Mouse (Mus musculus): Measurements from ENCODE around the gene Mprip. TPM values are rescaled to one million over a fixed set of nuclear protein-coding genes. Genes with fewer than 3 reads are reported as not detected.
"Not testable (repeated sequence)": the region's sequence is repeated elsewhere in the genome, so short reads cannot be mapped to it uniquely, and the experiment has no call there.

The Mprip gene
- total RNA-seq, 4 experiments from 2014 or later, result 121 to 152 (median 127) TPM

DNA sequence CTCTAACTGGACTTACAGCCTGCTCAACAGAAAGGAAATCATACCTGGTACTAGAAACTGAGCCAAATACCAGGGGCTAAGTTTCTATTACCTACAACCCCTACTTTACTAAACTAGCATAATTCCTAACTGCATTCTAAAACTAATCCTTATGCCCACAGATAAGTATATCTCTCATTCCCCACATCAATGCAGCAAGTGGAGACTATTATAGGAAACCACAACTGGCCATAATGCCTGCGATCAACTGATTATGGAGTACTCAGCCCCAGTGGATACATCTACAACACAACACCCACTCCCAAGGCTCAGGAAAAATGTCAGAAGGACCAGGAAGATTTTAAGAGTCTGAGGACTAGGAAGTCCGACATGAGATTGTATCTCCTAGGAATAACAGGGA lies 7.6 kb upstream of the Mprip start:
- no peak for DNase-seq (ENCODE audit: low spot score)

DNA sequence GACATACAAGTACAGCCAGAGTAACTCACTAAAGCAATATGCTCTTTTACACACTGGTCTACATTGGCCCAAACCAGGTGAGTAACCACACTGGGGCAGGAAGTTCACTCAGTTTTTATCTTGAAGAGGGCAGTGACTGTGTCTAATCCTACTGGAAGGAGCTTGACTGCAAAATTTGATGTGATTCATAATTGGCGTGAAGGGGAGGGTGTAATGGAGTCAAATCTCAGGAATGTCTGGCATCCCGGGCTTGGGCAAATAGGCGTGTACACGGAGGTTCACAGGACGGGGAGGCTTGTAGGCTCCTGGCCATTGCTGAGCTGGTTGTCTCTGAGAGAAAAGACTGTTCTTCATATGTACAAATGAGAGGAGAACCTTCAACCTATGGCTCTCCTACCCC lies 5.8 kb upstream of the Mprip start:
- DNase-seq (ENCODE audit: low spot score), result no peak

DNA sequence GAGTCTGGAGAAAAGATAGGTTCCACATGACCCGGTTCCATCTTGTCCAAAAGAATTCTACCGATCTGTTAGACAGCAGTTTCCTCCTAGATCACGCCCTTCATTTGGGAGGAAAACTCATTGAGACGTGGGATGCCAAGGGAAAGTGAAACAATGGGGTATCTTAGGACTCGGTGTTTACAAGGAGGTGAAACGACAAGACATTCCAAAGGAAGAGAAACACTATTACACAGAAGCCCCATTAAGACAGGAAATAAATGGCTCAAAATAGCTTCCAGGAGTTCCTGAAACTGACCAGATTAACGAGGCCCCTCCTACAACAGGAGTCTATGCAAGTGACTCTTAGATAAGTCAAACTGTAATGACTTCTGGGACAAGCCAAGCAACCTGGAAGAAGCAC lies 5.1 kb upstream of the Mprip start:
- peak; percentile 70 for DNase-seq (ENCODE audit: low spot score)

DNA sequence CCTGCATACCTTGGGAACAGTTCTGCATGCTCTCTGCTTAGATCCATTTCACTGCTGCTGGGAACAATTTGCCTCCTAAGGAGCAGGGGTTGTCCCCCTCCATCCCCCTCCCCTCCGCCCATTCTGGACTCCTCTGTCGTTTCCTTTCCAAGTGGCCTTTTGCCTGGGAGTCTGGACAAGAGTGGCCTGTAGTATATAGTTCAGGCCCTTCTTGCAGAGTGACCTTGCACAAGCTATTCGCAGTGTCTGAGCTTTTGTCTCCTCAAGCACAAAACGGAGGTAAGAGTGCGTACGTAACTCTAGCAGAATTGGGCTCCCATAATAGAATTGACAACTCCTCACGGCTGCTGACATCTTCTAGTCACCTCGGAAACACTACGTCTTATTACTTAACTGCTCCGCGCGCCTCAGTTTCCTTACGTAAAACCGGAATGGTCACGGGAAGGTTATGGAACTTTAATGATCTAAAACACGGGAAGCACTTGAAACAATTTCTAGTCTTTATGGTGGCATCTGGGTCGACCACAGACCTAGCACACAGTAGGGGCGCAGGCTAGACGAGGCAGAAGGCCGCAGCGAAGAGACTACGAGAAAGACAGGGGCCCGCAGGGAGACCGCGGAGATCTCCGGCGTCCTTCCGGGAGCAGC lies 620 bp downstream of the Mprip start:
- DNase-seq (ENCODE audit: low spot score), result no peak

DNA sequence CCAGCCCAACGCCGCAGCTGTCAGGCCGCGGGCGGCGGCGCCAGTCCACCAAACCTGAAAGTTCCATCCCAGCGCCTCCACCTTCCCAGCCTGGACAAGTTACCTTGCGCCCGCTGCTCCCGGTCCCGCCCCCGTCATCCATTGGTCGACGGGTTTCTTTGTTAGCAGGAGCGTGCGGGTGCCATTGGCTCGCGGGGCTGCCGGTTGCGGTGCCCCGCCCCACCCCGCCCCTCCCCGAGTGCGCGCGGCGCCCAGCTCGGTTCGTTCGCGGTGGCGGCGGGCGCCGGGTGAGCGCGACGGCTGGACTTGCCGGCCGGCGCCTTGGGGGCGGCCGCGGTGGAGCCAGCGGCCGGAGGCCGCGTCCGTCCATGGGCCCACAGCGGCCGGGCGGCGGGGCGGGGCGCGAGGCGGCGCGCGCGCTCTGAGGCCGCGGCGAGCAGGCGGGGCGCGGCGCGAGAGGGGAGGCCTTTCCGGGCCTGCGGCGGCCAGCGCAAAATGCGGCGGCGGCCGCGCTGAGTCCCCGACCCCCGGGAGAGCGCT lies 1.2 kb downstream of the Mprip start:
- DNase-seq (ENCODE audit: low spot score), result peak; percentile 95

DNA sequence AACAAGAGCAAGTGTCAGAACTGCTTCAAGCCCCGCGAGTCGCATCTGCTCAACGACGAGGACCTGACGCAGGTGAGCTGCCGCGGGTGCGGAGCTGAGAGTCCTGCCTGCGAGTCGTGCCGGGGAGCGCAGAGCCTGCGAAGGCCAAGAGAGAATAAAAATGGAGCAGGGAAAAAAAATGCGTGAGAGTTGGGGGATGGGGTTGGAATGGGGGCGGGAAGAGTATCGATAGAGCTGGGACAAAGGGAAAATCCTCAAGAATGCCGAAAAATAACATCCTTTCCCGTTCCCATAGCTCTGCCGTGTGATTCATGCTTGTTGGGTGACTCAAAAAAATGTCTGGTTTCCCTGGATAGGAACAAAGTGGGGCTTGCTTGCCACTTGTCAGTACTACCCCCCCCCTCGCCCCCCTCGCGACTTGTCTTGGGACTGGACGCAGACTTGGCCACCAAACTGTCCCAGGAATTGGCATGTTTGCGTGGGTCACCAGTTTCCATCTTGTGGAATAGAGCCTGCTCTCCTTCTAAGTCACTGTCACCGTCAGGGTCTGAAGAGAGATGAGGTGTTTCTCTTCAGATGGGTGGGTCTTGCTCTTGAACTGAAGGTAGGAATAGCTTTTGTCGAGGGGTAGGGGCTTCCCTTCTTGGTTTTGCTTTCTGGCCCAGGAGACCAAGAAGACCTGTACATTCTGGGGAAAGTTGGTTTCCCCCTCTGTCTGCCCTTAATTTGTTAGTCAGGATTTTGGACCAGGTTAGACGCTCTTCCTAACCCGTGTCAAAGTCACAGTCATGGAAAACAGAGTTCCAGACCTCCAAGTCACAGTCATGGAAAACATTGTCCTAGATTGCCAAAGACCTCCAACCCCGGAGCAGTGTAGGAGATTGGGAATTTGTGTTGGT lies 2.0 kb downstream of the Mprip start:
- no peak for DNase-seq (ENCODE audit: low spot score)

DNA sequence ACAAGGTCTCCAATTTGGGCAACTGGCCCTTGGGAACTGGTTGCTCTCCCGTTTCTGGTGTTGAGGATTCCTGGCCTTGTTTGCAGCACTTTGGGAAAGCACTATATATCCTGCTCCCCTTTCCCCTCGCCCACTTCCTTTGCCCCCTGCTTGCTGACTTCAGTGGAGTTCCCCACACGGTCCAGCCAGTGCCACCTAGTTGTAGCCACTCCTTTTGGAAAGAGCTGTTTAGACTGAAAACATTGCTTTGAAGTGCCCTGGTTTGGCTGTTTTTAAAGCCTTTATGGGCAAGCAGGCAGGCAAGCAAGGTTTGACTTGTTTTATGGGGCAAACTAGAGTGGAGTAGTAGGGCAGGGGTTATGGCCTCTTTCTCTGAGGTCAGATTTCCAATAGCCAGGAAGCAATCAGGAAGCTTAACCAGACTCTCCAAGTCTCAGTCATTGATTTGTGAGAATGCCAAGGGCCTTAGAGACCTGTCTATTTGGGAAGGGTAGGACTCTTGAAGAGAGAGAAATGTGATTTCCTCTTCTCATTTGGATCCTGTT lies 2.7 kb downstream of the Mprip start:
- DNase-seq (ENCODE audit: low spot score), result peak; percentile 35

DNA sequence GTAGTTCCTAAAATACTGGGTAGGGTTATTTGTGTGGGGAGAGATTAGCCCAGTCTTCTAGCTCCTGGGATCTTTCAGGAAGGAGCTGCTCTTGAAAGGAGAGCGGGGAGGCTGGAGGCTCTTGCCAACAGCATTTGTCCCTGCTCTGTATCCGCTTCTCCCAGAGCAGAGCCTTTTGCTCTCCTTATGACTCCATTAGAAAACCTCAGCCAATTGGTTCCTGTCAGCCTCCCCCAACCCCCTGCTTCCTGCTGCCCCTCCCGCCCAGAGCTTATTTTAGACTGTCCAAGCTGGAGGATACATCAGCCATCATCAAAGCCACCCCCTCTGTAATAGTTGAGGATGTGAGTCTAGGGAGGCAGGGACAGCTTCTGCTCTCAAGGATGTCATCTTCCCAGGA lies 3.7 kb downstream of the Mprip start:
- peak; percentile 87 for DNase-seq (ENCODE audit: low spot score)

DNA sequence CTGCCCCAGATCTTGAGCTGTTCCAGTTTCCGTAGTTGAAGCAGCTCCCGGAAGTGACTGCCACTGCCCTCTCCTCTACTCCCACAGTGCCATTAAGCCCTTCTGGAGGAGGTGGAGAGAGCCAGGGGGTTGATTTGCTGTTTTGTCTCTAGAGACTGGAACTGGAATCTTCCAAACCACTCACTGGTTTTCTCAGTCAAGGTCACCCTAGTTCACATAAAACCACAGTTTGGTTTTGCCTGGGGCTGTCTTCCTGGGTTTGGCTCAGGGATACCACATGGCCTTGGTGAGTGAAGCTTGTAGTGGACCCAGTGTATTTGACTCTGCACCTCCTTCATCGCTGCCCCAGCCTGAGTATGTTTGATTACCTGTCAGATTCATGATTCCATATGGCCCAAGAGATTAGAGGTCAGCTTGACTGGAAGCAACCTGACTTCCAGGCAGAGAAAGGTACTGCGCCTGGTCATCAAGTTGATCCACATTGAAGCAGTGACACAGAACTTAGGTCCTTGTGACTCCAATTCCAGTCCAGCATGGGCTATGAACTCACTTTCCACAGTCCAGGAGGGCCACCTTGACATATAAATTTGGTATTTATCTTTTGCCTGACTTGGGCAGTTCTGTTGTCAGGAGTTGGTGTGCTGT lies 10.1 kb downstream of the Mprip start:
- DNase-seq (ENCODE audit: low spot score), result no peak

DNA sequence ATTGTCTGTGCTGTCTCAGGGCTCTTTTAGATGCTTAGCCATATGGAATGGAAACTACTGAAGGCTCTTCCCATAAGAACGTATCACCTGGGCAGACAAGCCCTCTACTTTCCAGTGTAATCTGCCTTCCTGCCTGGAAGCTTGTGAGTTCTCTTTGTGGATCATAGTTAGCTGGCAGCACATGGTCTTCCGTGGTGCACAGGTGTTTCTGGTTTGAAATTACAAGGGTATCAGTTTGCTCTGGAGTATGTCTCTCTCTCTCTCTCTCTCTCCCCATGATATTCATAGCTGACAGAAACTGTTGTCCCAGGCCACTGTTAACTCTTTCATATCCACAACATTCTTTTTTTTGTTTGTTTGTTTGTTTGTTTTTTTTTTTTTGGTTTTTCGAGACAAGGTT lies 12.9 kb downstream of the Mprip start:
- no peak for DNase-seq (ENCODE audit: low spot score)

DNA sequence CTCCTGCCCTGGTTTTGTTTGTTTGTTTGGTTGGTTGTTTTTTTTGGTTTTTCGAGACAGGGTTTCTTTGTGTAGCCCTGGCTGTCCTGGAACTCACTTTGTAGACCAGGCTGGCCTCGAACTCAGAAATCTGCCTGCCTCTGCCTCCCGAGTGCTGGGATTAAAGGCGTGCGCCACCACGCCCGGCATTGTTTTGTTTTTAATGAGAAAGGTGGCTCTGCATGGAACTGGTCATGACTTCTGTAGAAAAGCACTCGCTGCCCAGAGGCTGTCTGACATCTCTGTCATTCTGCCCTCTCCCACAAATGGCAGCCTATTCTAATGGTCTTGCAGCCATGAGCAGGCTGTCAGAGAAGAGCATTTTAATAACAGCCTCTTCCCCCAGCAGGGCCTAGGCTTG lies 13.6 kb downstream of the Mprip start:
- not testable (repeated sequence) for DNase-seq (ENCODE audit: low spot score)

DNA sequence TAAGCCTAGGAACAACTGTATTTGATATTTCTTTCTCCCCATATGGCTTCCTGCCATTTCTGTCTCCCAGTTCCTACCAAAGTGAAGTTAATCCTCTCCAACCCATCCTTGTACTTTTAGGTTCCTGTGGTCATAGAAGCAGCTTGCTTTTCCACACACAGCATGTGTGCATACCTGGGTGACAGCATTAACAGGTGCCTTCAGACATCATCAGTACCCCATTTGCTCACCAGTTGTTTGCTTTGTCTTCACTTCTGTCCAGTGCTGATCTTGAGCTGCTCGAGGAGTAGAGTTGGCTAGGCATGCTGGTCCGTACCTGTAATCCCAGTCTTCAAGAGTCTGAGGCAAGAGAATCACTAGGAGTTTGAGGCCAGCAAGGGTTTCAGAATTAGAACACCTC lies 16.7 kb downstream of the Mprip start:
- DNase-seq (ENCODE audit: low spot score), result no peak

DNA sequence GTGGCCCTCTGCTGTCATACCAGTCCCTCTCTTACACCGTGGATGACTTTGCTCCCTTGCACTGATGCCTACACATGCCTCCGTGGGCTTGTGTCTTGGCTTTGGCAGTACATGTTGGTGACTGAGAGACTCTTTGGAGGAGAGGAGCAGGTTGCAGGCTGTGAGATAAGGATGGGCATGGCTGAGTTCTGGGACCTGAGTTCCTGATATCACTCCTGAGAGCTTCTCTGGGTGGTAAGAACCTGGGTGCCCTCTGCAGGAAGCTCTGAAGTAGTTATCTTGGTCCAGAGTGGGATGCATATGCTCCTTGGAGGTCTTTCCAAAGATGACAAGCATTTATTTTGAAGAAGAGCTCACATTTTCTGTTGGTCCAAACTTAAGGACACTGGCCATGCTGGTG lies 17.6 kb downstream of the Mprip start:
- no peak for DNase-seq (ENCODE audit: low spot score)

DNA sequence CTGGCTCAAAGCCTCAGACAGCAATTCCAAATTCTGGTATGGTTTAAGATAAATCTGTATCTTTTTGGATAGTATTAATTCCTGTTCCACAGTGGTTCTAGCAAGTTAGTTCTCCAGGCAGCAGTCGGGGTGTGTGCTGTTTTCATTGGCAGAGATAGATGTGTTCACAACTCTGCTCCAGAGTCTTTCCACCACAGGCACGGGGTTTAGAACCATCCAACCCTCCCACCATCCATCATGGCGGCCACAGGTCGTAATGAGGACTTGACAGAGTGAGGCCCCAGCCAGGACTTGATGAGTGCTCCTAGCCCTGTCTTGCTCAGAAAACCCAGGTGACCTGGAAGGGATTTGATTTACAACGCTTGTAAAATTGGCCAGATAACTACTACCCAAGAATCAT lies 19.0 kb downstream of the Mprip start:
- DNase-seq (ENCODE audit: low spot score), result no peak

DNA sequence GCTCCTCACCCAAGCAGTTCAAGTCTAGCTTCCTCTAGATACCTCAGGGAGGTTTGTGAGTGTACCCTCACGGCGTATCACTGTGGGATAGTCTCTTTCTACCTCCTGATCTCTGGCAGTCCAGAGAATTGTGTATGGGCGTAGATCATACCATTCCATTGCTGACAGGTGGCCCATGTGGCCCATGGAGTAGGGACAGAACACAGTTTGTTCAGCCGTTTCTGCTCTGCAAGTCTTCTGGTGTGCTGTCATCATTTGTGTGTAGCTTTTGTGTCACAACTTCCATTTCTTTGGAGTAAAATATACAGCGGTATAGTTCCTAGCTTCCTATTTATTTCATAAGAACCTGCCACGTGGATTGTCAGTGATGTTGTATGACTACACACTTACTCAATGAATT lies 23.9 kb downstream of the Mprip start:
- no peak for DNase-seq (ENCODE audit: low spot score)

DNA sequence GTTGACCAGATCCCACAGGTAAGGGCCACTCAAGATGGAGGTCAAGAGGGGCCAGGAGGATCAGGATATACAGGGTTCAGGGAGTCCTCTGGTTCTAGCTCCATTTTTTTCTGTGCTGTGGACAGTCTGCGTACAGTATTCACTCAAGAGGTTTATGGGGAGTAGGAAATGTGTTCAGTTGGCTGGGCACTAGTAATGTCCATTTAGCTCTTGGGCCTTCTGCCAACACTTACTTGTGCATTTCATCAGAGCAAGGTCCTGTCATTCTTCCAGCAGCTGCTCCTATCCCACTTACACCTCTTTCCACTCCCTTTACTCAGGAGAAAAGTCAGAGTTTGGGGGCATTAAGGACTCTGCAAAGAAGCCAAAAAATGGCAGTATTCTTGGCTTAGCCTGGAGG lies 33.4 kb downstream of the Mprip start:
- peak; percentile 40 for DNase-seq (ENCODE audit: low spot score)

DNA sequence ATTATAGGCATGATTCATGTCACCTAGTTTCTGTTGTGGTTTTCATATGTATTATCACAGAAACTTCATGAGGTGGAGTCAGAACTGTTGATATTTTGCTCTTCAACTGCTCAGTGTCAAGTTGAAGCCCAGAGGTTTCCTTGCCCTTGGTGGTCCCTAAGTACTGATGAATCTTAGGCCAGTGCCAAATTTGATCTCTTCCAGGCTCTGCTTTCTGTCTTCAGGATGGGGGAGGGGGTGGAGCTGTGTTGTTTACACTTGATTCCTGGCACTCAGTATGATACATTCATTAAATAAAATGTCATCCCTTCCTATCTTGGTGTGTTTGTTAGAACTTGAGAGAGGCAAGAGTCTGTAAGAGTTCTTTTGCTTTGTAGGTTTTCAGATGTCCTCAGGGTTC lies 34.4 kb downstream of the Mprip start:
- no peak for DNase-seq (ENCODE audit: low spot score)

DNA sequence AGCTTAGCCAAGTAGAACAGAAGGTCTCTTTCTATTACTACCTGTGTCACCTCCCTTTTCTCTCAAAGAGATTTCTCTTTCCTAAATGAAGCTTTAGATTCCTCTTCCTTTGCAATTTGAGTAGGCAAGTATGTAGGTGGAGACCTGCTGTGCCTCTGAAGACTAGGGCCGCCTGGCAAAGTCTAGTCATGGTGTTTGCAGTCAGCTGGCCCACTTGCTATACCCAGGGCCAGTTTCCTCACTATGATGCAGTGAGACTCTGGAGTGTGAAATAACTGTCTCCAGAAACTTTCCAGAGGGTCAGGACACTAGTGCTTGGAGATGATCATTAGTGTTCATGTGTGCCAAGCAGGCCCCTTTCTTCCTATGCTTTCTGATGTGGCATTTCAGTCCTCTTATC lies 36.5 kb downstream of the Mprip start:
- no peak for DNase-seq (ENCODE audit: low spot score)

DNA sequence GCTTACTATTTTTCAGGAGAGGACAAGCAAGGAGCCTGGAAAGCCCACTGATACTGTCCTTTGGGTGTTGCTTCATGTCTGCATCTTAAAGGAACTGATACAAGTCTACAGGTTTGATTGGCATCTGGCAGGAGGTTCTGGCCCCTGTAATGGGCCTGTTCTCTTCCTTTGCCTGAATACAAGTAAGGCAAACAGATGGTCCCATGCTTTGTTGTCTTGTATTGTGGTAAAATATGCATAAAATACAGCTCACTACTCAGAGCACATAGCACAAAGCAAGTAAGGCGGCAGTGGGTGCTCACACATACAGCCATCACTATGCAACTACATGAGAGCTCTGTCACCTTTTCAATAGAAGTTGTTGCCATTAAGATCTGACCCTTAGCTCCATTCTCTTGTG lies 39.7 kb downstream of the Mprip start:
- DNase-seq (ENCODE audit: low spot score), result no peak

DNA sequence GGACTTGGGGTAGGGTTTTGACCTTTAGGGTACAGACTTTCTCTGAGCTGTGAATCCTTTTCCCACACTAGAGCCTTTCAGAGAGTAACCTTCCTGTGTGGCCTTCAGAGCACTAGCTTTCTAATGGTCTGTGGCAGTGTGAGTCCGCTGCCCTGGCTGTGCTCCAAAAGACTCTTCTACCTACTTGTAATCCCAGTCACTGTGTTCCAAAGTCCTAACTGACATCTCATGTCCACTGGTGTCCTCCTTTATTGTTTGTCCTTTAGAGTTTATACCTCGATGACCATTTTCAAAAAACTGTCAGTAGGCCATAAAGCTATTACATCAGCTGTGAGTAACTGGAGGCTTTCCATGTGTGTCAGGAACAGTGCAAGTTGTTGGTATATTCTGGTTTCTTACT lies 44.0 kb downstream of the Mprip start:
- DNase-seq (ENCODE audit: low spot score), result peak; percentile 19

DNA sequence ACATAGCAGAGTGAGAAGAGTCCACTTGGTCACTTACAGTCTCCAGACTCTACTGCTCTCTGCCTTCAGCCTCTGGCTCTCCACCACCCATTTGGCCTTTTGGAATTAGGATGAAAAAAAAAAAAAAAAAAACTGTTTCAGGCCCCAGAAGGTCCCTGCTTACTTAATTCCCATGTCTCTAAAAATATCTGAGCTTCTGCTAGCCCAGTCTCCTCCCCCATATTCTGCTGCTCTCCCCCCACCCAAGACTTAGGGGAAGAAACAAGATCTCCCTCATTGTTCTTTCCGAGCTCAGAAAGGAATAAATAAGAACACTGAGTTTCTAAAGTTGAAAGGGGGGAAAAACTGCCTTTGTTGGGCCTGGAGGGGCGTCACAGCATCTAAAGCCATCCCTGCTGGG lies 46.4 kb downstream of the Mprip start:
- peak; percentile 26 for DNase-seq (ENCODE audit: low spot score)

DNA sequence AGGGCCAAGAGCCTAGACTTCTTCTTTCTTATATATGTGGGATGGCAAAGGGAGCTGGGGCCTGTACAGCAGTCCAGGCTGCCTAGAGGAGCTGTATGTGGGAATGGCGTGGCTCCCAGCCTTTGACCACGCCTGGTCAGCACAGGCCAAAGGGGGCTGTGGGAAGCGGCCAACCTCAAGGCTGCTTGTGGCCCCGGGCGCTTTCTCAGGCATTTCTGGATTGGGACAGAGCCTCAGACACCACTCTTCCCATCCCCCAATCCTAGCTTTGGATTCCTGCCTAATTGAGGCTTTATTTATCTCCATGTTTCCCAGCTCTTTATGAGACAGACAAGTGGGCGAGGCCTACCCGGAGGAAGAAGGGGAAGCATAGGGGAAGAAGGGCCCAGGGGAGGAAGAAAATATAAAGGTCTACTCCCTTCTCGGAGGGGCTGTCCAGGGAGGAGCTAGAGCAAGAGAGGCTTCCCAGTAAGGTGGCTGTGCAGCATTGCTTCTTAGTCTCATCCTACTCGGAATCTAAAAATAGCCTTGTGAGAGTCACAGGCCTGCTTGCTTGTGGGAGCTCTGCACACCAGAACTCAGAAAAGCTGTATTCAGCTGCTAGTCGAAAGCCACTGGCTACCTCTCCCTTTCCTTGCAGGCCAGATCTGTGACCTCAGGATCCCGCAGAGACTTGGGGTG lies 47.0 kb downstream of the Mprip start:
- DNase-seq (ENCODE audit: low spot score), result peak; percentile 85

All from heart, adult 8-10 months (tissue).